Mouse (Mus musculus) liver, embryonic 15.5 days (tissue): ENCODE measurements around the gene Mitf. TPM values are rescaled to one million over a fixed set of nuclear protein-coding genes. Genes with fewer than 3 reads are reported as not detected.

Experiments used
- ATAC-seq: fragments of 200-750 bp; cut with Nextera tagmentation; 2 replicates; pipeline ENCODE4 v1.8.0; 2017; ENCODE audit warnings: moderate number of reproducible peaks, mild to moderate bottlenecking, moderate library complexity; ENCODE audit not compliant: insufficient read depth
- H3K27ac ChIP-seq: fragments of 300-500 bp; sonication (generic); replicated peaks from 2 replicates; pipeline ENCODE4 v1.5.1; 2015; ENCODE audit warnings: mild to moderate bottlenecking, inconsistent platforms
- H3K27me3 ChIP-seq: fragments of 300-500 bp; sonication (generic); 2 replicates; pipeline ENCODE4 v1.6.1; 2015; ENCODE audit warnings: mild to moderate bottlenecking, inconsistent platforms
- H3K36me3 ChIP-seq: fragments of 300-500 bp; sonication (generic); replicated peaks from 2 replicates; pipeline ENCODE4 v1.6.1; 2015; ENCODE audit warnings: moderate library complexity, mild to moderate bottlenecking, inconsistent platforms
- H3K4me1 ChIP-seq: fragments of 300-500 bp; sonication (generic); replicated peaks from 2 replicates; pipeline ENCODE4 v1.6.1; 2015; ENCODE audit warnings: inconsistent platforms
- H3K4me2 ChIP-seq: fragments of 300-500 bp; sonication (generic); 2 replicates; pipeline ENCODE4 v1.6.1; 2015; ENCODE audit warnings: moderate library complexity, mild to moderate bottlenecking, inconsistent platforms
- H3K4me3 ChIP-seq: fragments of 300-500 bp; sonication (generic); replicated peaks from 2 replicates; pipeline ENCODE4 v1.5.1; 2015; ENCODE audit warnings: mild to moderate bottlenecking, inconsistent platforms
- H3K9ac ChIP-seq: fragments of 300-500 bp; sonication (generic); 2 replicates; pipeline ENCODE4 v1.6.1; 2015; ENCODE audit warnings: moderate library complexity, mild to moderate bottlenecking, inconsistent platforms
- H3K9me3 ChIP-seq: fragments of 300-500 bp; sonication (generic); replicated peaks from 2 replicates; pipeline ENCODE4 v1.6.1; 2016; ENCODE audit warnings: inconsistent platforms
- WGBS: fragments of 180-500 bp; shearing (Covaris S2); methylation state at CpG from one replicate; pipeline ENCODE4 v1.1.7; 2015; ENCODE audit warnings: mixed read lengths; ENCODE audit not compliant: insufficient replicate concordance; 5-methylcytosine and 5-hydroxymethylcytosine counted together
- polyA plus RNA-seq: library from polyadenylated mRNA; unstranded; fragments of >200 nt; fragmentation: Nextera tagmentation; extraction: Ambion mirVana; gene quantifications from 2 replicates; pipeline ENCODE4 v1.2.1, GENCODE M21; 2015

Gene Mitf
- polyA plus RNA-seq, 1 experiment from 2014 or later = 0.51 TPM

- H3K4me3 ChIP-seq = no peak overlapping the region
- 45% methylated on average over 8 of the region's 8 CpGs for WGBS
Observed at GRCm38 (mm10) chr6:97855420-97856170, 48.7 kb downstream of the Mitf start.

GRCm38 (mm10) chr6:97856502-97856901 lies 49.6 kb downstream of the Mitf start:
- Histone ChIP-seq H3K36me3 (no peaks in the 10 kb centered on the region), H3K9ac (no peak overlapping the region), H3K27me3 (no peaks in the 10 kb centered on the region), H3K9me3 (no peaks in the 10 kb centered on the region), H3K4me3 (no peak overlapping the region), H3K27ac (no peak overlapping the region), H3K4me2 (no peak overlapping the region), H3K4me1 (no peaks in the 10 kb centered on the region)
- WGBS = 25% methylated on average over 8 of the region's 8 CpGs
- no peak for ATAC-seq

More at GRCm38 (mm10) chr6:97855420-97856170, 48.7 kb downstream of the Mitf start:
- Histone ChIP-seq H3K4me1 (no peaks in the 10 kb centered on the region), H3K27me3 (no peaks in the 10 kb centered on the region), H3K4me2 (no peak overlapping the region), H3K9me3 (no peaks in the 10 kb centered on the region), H3K36me3 (no peaks in the 10 kb centered on the region), H3K9ac (no peak overlapping the region), H3K27ac (no peak overlapping the region)
- ATAC-seq = no peak

GRCm38 (mm10) chr6:97857690-97858089 lies 50.8 kb downstream of the Mitf start:
- Histone ChIP-seq H3K4me2 (no peak overlapping the region), H3K36me3 (no peaks in the 10 kb centered on the region), H3K4me3 (no peak overlapping the region), H3K9me3 (no peaks in the 10 kb centered on the region), H3K27ac (no peak overlapping the region), H3K9ac (no peak overlapping the region), H3K27me3 (no peaks in the 10 kb centered on the region), H3K4me1 (no peaks in the 10 kb centered on the region)
- no peak for ATAC-seq
- WGBS = 36% methylated on average over 3 of the region's 3 CpGs

- Histone ChIP-seq H3K4me2 (no peak overlapping the region), H3K9me3 (no peaks in the 10 kb centered on the region), H3K9ac (no peak overlapping the region), H3K4me1 (no peaks in the 10 kb centered on the region), H3K4me3 (no peak overlapping the region), H3K36me3 (no peaks in the 10 kb centered on the region), H3K27me3 (no peaks in the 10 kb centered on the region), H3K27ac (no peak overlapping the region)
- no peak for ATAC-seq
- 19% methylated on average over 7 of the region's 7 CpGs for WGBS
Observed at GRCm38 (mm10) chr6:97866575-97866974, 59.7 kb downstream of the Mitf start.

GRCm38 (mm10) chr6:97868005-97868404 lies 61.2 kb downstream of the Mitf start:
- no peak overlapping the region for H3K4me2 ChIP-seq
- no peak overlapping the region for H3K9ac ChIP-seq
- WGBS = 40% methylated on average over 1 of the region's 1 CpGs
- no peaks in the 10 kb centered on the region for H3K4me1 ChIP-seq
- no peak for ATAC-seq
- H3K4me3 ChIP-seq = no peak overlapping the region
- no peak overlapping the region for H3K27ac ChIP-seq
- H3K9me3 ChIP-seq = no peaks in the 10 kb centered on the region
- H3K36me3 ChIP-seq = no peaks in the 10 kb centered on the region
- H3K27me3 ChIP-seq = no peaks in the 10 kb centered on the region

GRCm38 (mm10) chr6:97869953-97870352 lies 63.1 kb downstream of the Mitf start:
- WGBS = 48% methylated on average over 4 of the region's 4 CpGs
- no peaks in the 10 kb centered on the region for H3K4me1 ChIP-seq
- H3K27ac ChIP-seq = no peak overlapping the region
- no peak overlapping the region for H3K9ac ChIP-seq
- no peak for ATAC-seq
- H3K4me2 ChIP-seq = no peak overlapping the region
- no peaks in the 10 kb centered on the region for H3K36me3 ChIP-seq
- no peak overlapping the region for H3K4me3 ChIP-seq
- H3K27me3 ChIP-seq = no peaks in the 10 kb centered on the region
- no peaks in the 10 kb centered on the region for H3K9me3 ChIP-seq

- no peaks in the 10 kb centered on the region for H3K36me3 ChIP-seq
- ATAC-seq = no peak
- no peaks in the 10 kb centered on the region for H3K4me1 ChIP-seq
- no peak overlapping the region for H3K4me2 ChIP-seq
- H3K4me3 ChIP-seq = no peak overlapping the region
- H3K27me3 ChIP-seq = no peaks in the 10 kb centered on the region
- no peak overlapping the region for H3K27ac ChIP-seq
- 57% methylated on average over 4 of the region's 4 CpGs for WGBS
- no peak overlapping the region for H3K9ac ChIP-seq
- no peaks in the 10 kb centered on the region for H3K9me3 ChIP-seq
Observed at GRCm38 (mm10) chr6:97871296-97872030, 64.6 kb downstream of the Mitf start.

GRCm38 (mm10) chr6:97873102-97873501 lies 66.2 kb downstream of the Mitf start:
- no peak overlapping the region for H3K4me2 ChIP-seq
- no peak overlapping the region for H3K4me3 ChIP-seq
- H3K27me3 ChIP-seq = no peaks in the 10 kb centered on the region
- no peak overlapping the region for H3K27ac ChIP-seq
- H3K36me3 ChIP-seq = no peaks in the 10 kb centered on the region
- no peak for ATAC-seq
- no peak overlapping the region for H3K9ac ChIP-seq
- H3K4me1 ChIP-seq = no peaks in the 10 kb centered on the region
- 71% methylated on average over 2 of the region's 2 CpGs for WGBS
- H3K9me3 ChIP-seq = no peaks in the 10 kb centered on the region

- no peak for ATAC-seq
- Histone ChIP-seq H3K36me3 (no peaks in the 10 kb centered on the region), H3K27ac (no peak overlapping the region), H3K4me1 (no peaks in the 10 kb centered on the region), H3K27me3 (no peaks in the 10 kb centered on the region), H3K4me2 (no peak overlapping the region), H3K4me3 (no peak overlapping the region), H3K9ac (no peak overlapping the region), H3K9me3 (no peaks in the 10 kb centered on the region)
- 17% methylated on average over 2 of the region's 2 CpGs for WGBS
Observed at GRCm38 (mm10) chr6:97876990-97877389, 70.1 kb downstream of the Mitf start.

- H3K36me3 ChIP-seq = no peaks in the 10 kb centered on the region
- 41% methylated on average over 6 of the region's 6 CpGs for WGBS
- no peaks in the 10 kb centered on the region for H3K27me3 ChIP-seq
- H3K4me2 ChIP-seq = no peak overlapping the region
- H3K4me1 ChIP-seq = no peaks in the 10 kb centered on the region
- no peak overlapping the region for H3K27ac ChIP-seq
- no peaks in the 10 kb centered on the region for H3K9me3 ChIP-seq
- no peak overlapping the region for H3K4me3 ChIP-seq
- no peak overlapping the region for H3K9ac ChIP-seq
- ATAC-seq = no peak
Observed at GRCm38 (mm10) chr6:97877492-97877891, 70.6 kb downstream of the Mitf start.

- H3K27me3 ChIP-seq = no peaks in the 10 kb centered on the region
- no peak overlapping the region for H3K9ac ChIP-seq
- no peak overlapping the region for H3K27ac ChIP-seq
- H3K36me3 ChIP-seq = no peaks in the 10 kb centered on the region
- no peaks in the 10 kb centered on the region for H3K4me1 ChIP-seq
- H3K9me3 ChIP-seq = no peaks in the 10 kb centered on the region
- H3K4me3 ChIP-seq = no peak overlapping the region
- 51% methylated on average over 5 of the region's 5 CpGs for WGBS
- ATAC-seq = no peak
- H3K4me2 ChIP-seq = no peak overlapping the region
Observed at GRCm38 (mm10) chr6:97880363-97880762, 73.5 kb downstream of the Mitf start.
